Mouse (Mus musculus): ENCODE results near the gene Fkbp14. TPM values are rescaled to one million over a fixed set of nuclear protein-coding genes. Genes with fewer than 3 reads are reported as not detected.
A peak's percentile ranks its signal among the peaks of the same experiment; 100 is the strongest.

The Fkbp14 gene
- polyA plus RNA-seq, 1 experiment from 2014 or later: 14.2 TPM

DNA sequence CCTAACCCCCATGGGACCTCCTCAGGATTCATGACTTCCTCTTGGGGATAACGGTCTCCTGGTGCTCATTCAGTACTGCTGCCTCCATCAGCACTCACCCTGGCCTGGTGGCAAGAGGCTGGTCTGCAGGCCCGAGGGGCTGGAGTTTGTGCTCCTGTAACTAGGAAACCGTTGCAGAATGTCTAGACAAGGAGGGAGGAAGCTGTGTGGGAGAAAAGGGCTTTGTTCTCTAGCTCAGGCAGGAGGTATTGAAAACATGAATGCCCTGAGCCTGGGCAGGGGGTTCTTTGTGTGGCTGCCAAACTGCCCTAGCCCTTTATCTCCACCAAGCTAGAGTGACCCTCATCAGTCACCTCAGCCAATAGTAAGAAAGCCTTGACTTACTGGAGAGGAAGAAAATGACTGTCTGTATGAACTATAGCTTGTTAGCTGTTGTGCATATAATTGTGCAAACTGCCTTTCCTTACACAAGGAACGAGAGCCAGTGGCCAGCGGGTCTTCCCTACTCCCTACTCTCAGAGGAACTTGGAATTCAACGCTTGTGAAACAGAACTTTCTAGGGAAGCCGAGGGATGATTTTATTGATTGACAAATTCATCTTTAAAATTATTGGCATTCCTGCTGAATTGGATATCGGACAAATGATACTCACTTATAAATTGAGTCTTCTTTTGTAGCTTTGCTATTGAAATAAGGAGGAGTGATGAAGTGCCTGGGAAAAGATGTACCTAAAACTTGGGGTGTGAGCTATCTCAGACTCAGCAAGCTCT, 42.6 kb downstream of the Fkbp14 start:
- no peaks in the 10 kb centered on the region for H3K9me3 ChIP-seq (replicated peaks)
- H3K4me3 ChIP-seq: no peak overlapping the region
- no peaks in the 10 kb centered on the region for H3K27me3 ChIP-seq (ENCODE audit: low read depth, poor library complexity, severe bottlenecking)
- peak; percentile 41 for DNase-seq (ENCODE audit: low spot score)
- peak overlapping the region; percentile 77 for H3K27ac ChIP-seq
- H3K4me1 ChIP-seq: peaks cover 25% of the 10 kb centered on the region
- 62% methylated on average over 8 of the region's 8 CpGs for WGBS
- H3K36me3 ChIP-seq: no peaks in the 10 kb centered on the region

DNA sequence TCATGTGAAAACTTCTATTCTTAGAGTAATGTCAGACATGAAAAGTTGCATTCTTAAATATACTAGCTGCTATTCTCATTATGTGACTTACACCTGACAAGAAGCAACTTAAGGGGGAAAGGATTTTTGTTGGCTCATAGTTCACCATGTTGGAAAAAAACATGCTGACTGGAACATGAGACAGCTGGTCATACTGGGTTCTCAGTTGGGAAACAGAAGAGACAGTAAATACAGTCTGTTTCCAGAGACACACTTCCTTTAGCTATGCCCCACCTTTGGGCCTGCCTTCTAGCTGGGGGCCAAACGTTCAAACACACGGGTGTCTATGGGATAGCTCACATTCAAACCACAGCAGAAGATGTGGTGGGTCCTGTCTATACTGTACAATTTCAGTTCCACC, 43.5 kb downstream of the Fkbp14 start:
- H3K27me3 ChIP-seq (ENCODE audit: low read depth, poor library complexity, severe bottlenecking): no peaks in the 10 kb centered on the region
- H3K36me3 ChIP-seq: no peaks in the 10 kb centered on the region
- peak; percentile 21 for DNase-seq (ENCODE audit: low spot score)
- WGBS: 98% methylated on average over 2 of the region's 2 CpGs
- peak overlapping the region; percentile 77 for H3K27ac ChIP-seq
- peaks cover 32% of the 10 kb centered on the region for H3K4me1 ChIP-seq
- no peak overlapping the region for H3K4me3 ChIP-seq
- H3K9me3 ChIP-seq (replicated peaks): no peaks in the 10 kb centered on the region

DNA sequence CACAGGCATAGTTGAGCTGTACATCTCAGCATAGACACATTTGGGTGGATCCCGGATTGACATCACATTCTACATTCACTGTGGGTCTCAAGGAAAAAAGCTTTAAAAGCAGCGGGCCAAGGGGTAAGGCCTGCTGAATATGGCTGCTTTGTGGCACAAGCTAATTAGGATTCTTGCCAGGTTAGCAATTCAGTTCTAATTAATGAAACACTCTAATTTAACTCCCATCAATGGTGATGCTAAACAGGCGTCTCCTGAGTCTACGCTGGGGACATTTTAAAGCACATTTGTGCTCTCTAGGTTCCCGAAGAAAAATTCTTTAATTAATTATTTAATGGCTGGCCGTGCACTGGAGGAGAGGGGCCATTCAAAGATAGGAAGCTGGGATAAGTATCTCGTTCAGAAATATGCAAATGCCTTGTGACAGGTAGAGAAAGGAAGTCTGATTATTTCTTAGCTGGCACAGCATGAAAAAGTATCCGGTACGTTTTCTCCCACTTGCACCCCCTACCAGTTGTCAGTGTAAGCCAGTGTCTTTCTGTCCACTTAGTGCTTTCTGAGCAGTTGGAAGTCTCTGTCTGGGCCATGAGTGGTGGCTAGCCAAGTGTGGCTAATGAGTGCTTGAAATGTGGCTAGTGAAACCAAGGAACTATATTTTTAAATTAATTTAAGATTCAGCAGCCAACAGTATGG, 44.2 kb downstream of the Fkbp14 start:
- no peak for DNase-seq (ENCODE audit: low spot score)
- no peak overlapping the region for H3K27ac ChIP-seq
- no peaks in the 10 kb centered on the region for H3K36me3 ChIP-seq
- no peaks in the 10 kb centered on the region for H3K9me3 ChIP-seq (replicated peaks)
- H3K4me1 ChIP-seq: peaks cover 35% of the 10 kb centered on the region
- WGBS: 79% methylated on average over 9 of the region's 9 CpGs
- H3K4me3 ChIP-seq: no peak overlapping the region
- H3K27me3 ChIP-seq (ENCODE audit: low read depth, poor library complexity, severe bottlenecking): no peaks in the 10 kb centered on the region

DNA sequence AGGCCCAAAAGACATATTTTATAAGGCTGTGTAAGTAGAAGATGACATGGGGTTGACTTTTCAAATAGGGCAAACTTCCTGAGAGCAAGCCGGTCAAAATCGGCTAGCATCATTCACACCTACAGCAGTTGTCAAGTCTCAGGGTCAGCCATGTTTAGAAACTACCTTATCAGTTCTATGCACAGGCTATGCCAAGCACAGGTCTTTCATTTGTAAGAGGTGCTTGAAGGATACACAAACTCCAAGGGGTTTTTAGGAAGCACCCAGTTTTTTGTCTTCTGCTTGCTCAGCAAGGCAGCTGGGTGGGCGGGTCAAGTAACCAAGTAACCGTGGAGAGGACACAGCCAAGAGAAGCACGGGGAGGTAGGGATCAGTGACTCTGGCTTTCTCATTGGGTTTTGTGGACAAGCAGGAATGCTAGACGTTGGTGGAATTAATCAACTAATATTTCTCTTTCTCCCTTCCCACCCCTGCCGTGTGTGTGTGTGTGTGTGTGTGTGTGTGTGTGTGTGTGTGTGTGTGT, 46.2 kb downstream of the Fkbp14 start:
- H3K9me3 ChIP-seq (replicated peaks): no peaks in the 10 kb centered on the region
- no peak overlapping the region for H3K4me3 ChIP-seq
- DNase-seq (ENCODE audit: low spot score): no peak
- no peaks in the 10 kb centered on the region for H3K27me3 ChIP-seq (ENCODE audit: low read depth, poor library complexity, severe bottlenecking)
- H3K36me3 ChIP-seq: no peaks in the 10 kb centered on the region
- peaks cover 37% of the 10 kb centered on the region for H3K4me1 ChIP-seq
- WGBS: 79% methylated on average over 6 of the region's 7 CpGs
- no peak overlapping the region for H3K27ac ChIP-seq

DNA sequence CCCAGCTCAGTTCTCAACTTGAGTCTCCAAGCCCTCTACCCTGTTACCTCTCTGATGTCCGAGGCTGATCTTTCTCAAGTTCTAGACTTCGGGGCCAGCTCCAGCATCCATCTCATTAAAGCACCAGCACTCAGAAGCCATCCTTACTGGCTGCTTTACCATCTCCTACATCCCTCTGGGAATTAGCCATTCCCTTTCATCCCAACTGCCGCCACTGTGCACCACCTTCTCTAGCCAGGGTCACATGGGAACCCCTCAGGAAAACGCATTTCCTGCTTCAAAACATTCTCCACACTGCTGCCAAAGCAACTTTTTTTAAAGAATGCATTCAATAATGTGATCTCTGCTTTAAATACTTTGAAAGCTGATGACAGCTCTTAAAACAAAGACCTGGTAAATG, 47.8 kb downstream of the Fkbp14 start:
- H3K27ac ChIP-seq: no peak overlapping the region

DNA sequence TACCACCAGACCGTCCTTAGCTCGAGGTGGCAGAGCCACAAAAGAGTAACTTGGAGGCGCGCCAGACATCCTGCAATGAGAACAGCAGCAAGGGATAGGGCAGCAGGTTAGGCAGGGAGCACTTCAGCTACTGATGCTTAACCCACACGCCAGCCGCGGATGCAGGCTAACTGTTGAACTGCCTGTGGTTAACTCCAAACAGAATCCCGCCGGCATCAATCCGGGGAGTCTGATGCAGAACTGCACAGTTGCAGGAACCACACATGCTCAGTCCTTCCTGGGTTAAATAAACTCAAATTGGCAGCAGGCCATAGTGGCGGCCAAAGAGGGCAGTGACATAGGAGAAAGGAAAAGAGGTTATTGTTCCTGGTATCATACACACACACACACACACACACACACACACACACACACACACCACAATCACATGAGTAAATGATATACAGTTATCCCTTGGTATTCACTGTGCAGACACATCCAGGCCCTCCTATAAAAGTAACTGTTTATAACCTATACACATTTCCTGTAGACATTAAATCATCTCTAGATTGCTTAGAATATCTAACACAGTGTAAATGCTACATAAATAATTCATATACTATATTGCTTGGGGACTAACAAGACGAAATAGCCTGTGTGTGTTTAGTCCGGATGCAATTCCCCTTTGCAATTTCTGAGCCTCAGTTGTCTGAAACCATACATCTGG, 48.6 kb downstream of the Fkbp14 start:
- H3K27me3 ChIP-seq (ENCODE audit: low read depth, poor library complexity, severe bottlenecking): no peaks in the 10 kb centered on the region
- no peak for DNase-seq (ENCODE audit: low spot score)
- 86% methylated on average over 13 of the region's 13 CpGs for WGBS

More for the DNA sequence above, 47.8 kb downstream of the Fkbp14 start:
- Histone ChIP-seq H3K4me1 (peaks cover 39% of the 10 kb centered on the region), H3K27me3 (ENCODE audit: low read depth, poor library complexity, severe bottlenecking) (no peaks in the 10 kb centered on the region), H3K4me3 (no peak overlapping the region), H3K9me3 (replicated peaks) (no peaks in the 10 kb centered on the region), H3K36me3 (no peaks in the 10 kb centered on the region)
- no peak for DNase-seq (ENCODE audit: low spot score)
- 54% methylated on average over 4 of the region's 4 CpGs for WGBS

DNA sequence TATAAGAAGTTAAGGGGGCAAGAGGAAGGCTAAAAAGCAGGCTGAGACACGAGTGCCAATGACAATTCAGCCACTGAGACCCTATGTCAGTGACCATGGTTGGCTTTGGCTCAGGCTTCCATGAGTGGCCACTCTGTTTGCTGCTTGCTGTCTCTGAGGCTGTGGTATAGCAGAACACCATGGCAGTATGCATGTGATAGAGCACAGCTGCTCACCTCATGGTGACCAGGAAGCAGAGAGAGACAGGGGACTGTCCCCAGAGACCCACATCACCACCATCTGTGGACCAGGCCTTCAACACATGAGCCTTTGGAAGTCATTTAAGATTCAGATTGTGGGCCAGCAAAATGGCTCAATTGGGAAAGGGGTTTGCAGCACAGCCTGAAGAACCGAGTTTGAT, 53.5 kb downstream of the Fkbp14 start:
- Histone ChIP-seq H3K27me3 (ENCODE audit: low read depth, poor library complexity, severe bottlenecking) (no peaks in the 10 kb centered on the region), H3K27ac (no peak overlapping the region), H3K4me3 (no peak overlapping the region), H3K36me3 (no peaks in the 10 kb centered on the region), H3K9me3 (replicated peaks) (no peaks in the 10 kb centered on the region), H3K4me1 (peaks cover 15% of the 10 kb centered on the region; the same call in 1 of the 2 replicates)
- 83% methylated on average over 2 of the region's 2 CpGs for WGBS
- no peak for DNase-seq (ENCODE audit: low spot score)

More for the DNA sequence above, 48.6 kb downstream of the Fkbp14 start:
- Histone ChIP-seq H3K4me1 (peaks cover 32% of the 10 kb centered on the region), H3K4me3 (no peak overlapping the region), H3K27ac (no peak overlapping the region), H3K36me3 (no peaks in the 10 kb centered on the region), H3K9me3 (replicated peaks) (no peaks in the 10 kb centered on the region)

DNA sequence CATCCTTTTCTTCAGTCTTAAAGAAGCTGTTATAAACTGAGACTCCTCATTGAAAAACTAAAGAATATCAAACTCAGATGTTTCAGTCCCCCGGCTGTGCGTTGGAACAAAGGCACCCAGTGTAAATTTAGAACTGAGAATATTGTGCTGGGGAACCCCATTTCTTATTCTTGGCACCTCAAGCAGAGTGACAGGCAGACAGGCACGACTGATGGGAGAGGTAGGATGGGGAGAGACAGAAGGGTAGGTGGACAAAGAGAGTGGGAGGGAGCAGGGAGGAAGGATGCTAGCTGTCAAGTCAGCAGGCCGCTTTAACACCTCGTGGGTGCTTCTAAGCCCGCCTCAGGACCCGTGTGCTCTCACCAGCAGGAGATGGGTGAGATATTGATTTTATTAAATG, 54.3 kb downstream of the Fkbp14 start:
- no peak overlapping the region for H3K27ac ChIP-seq
- H3K4me3 ChIP-seq: no peak overlapping the region
- H3K9me3 ChIP-seq (replicated peaks): no peaks in the 10 kb centered on the region
- peaks cover 13% of the 10 kb centered on the region; the same call in 1 of the 2 replicates for H3K4me1 ChIP-seq
- no peak for DNase-seq (ENCODE audit: low spot score)
- no peaks in the 10 kb centered on the region for H3K36me3 ChIP-seq
- 84% methylated on average over 7 of the region's 7 CpGs for WGBS
- H3K27me3 ChIP-seq (ENCODE audit: low read depth, poor library complexity, severe bottlenecking): no peaks in the 10 kb centered on the region

DNA sequence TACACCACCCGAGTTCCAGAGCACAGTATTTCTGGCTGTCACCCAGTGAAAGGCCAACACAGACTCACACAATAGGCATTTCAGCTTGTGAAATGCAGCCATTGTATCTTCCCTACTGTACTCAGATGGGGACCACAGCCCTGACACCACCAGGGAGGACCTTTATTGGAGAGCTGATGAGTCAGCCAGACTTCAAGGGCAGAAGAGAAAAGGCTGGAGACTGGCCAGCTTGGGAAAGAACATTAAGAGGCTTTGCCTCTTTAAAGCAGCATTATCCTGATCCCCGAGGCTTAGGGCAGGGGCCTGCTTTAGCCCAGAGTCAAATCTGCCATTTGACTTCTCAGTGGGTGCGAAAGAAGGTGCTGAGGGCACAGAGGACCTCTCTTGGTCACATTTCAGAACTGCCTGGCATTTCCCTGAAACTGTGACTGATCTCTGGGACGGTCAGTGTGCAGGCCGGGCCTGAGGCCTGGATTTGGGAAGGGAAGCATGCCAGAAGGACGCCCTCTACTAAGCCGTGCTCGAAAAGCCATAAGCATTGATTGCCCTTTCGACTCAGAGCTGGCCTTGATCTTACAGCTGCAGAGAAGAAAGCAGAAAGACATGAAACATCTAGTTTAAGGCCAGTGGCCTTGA, 56.7 kb downstream of the Fkbp14 start:
- Histone ChIP-seq H3K27me3 (ENCODE audit: low read depth, poor library complexity, severe bottlenecking) (no peaks in the 10 kb centered on the region), H3K4me3 (no peak overlapping the region), H3K27ac (no peak overlapping the region), H3K9me3 (replicated peaks) (no peaks in the 10 kb centered on the region), H3K4me1 (peaks cover 6% of the 10 kb centered on the region; the same call in 1 of the 2 replicates), H3K36me3 (no peaks in the 10 kb centered on the region)
- DNase-seq (ENCODE audit: low spot score): no peak
- 78% methylated on average over 9 of the region's 9 CpGs for WGBS

DNA sequence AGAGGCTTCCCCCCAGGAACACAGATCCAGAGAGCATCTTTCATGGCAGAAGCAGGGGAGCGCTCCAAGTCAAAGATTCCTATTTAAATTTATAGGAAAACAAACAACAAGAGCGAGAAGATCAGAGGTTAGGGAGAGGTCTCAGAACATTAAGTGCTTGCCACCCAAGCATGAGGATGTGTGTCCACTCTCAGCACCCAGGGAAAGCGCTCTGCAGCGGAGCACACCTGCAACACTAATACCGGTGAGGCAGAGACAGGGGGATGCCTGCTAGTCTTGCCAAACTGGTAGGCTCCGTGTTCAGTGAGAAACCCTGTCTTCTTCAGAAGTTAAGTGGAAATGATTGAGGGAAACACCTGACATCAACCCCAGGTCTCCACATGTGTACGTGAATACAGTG, 57.7 kb downstream of the Fkbp14 start:
- Histone ChIP-seq H3K27ac (no peak overlapping the region), H3K36me3 (no peaks in the 10 kb centered on the region), H3K4me3 (no peak overlapping the region), H3K27me3 (ENCODE audit: low read depth, poor library complexity, severe bottlenecking) (no peaks in the 10 kb centered on the region), H3K9me3 (replicated peaks) (no peaks in the 10 kb centered on the region), H3K4me1 (peaks cover 6% of the 10 kb centered on the region; the same call in 1 of the 2 replicates)
- no peak for DNase-seq (ENCODE audit: low spot score)
- 86% methylated on average over 7 of the region's 7 CpGs for WGBS

DNA sequence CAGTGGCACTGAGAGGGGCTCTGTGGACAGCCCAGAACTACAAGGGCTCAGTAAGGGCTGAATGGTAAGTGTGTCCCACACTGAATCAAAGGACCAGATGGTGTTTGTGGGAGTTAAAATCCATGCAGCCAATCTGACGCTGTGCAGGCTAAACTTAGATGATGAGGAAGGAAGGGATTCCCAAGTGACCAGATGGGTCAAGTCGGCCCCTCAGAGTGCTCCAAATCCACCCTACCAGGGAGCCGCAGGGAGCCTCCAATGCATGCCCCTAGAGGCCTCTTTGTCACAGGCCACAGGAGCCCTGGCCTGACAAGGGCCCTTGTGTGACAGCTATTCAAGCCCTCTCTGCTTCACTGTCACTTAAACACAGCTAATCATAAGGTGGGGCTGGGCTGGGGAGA, 58.3 kb downstream of the Fkbp14 start:
- Histone ChIP-seq H3K36me3 (no peaks in the 10 kb centered on the region), H3K4me1 (peaks cover 6% of the 10 kb centered on the region; the same call in 1 of the 2 replicates), H3K27ac (no peak overlapping the region), H3K27me3 (ENCODE audit: low read depth, poor library complexity, severe bottlenecking) (no peaks in the 10 kb centered on the region), H3K4me3 (no peak overlapping the region), H3K9me3 (replicated peaks) (no peaks in the 10 kb centered on the region)
- DNase-seq (ENCODE audit: low spot score): no peak
- 37% methylated on average over 3 of the region's 3 CpGs for WGBS

DNA sequence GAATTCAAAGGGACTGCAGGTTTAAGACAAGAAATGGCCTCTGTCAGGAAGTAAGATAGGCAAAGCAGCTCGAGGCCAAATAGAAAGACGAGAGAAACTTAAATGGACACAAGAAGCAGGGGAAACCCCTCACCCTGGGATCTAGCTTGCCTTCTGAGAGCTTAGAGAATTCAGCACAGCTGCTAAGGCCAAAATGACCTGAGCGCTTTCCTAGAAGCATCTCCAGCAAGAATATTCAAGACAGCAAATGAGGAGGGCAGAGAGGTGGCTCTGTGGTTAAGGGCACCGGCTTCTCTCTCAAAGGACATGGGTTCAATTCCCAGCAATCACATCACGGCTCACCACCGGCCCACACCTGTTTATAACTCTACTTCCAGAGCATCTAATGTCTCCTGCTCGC, 60.1 kb downstream of the Fkbp14 start:
- Histone ChIP-seq H3K27me3 (ENCODE audit: low read depth, poor library complexity, severe bottlenecking) (no peaks in the 10 kb centered on the region), H3K27ac (no peak overlapping the region), H3K4me1 (peaks cover 6% of the 10 kb centered on the region; the same call in 1 of the 2 replicates), H3K9me3 (replicated peaks) (no peaks in the 10 kb centered on the region), H3K36me3 (no peaks in the 10 kb centered on the region), H3K4me3 (no peak overlapping the region)
- no peak for DNase-seq (ENCODE audit: low spot score)
- WGBS: 83% methylated on average over 7 of the region's 7 CpGs
